Mouse (Mus musculus) lung, postnatal 4 days (tissue): Measurements from ENCODE around the gene Ston1.

ENCODE experiments used
- DNase-seq, 2 experiments: peaks; one replicate each; pipeline ENCODE4 v3.0.0; 2021

The Ston1 gene

DNA sequence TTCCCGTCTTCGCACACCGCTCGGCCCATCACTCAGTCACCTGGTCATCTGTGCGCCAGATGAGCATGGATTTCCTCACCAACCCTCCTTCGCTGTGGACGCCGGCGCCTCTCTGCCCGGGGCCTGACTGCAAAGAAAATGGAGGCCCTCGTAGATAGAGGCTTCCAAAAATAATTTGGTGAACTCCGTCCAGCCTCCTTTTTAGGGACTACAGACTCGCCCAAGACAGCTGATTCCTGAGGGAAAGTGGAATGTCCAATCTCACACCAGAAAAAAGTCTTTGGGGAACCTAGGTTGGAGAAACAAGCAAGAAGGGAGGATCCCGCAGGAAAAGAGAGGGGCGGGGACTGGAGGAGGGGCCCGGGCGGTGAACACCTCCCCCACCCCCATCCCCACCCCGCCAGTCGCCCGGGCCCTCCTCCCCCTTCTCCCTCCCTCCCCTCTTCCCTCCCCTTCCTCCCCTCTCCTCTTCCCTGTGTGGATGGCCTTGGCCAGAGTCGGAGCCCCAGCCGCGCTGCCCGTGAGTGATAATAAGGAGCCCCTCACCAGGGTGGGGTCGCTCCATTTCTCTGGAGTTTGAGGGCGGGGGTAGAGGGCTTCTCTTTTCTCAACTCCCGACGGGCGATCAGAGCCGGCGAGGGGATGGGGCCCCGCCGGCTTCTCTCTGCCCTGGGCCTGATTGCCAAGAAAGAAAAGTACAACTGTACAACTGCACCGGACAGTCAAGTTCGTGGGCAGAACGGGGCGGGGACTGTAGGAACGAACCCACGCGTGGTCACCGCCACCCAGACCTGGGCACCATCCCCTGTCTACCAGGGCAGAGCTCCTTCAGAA is at the start of gene Ston1:
Gene Ston1 (plus strand): TSS at position 463 of the 834 bp plus-strand sequence.
- DNase-seq: peak; percentile 87

DNA sequence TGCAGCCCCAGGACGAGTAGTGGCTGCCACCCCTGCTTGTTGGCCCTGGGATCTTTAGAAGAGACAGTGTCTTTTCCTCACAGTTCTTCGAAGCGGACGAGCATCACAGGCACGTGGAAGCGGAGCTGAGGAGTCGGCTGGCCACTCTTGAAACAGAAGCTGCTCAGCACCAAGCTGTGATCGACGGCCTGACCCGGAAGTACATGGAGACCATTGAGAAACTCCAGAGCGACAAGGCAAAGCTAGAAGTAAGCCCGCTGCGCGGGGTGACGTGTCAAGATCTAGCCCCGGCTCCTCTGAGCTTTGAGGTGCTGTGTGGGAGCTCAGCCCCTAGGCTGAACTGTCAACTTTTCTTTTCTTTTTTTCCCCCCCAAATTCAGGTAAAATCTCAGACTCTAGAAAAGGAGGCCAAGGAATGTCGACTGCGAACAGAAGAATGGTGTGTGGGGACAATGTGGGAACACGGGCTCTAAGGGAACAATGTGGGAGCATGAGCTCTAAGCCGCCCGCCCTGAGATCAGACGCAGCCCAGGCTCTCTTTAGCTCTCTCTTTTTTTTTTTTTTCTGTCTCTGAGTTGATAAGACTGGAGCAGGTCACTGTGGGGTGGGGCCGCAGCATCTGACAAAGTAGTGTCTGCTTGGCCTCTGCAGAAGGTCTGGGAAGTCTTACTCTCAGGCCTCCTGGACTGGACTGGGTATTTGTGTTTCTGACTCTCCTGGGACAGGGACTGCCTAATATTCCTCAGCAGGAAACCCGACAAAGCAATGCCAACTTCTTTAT is 47.9 kb upstream of the Ston1 start:
- DNase-seq: no peak

DNA sequence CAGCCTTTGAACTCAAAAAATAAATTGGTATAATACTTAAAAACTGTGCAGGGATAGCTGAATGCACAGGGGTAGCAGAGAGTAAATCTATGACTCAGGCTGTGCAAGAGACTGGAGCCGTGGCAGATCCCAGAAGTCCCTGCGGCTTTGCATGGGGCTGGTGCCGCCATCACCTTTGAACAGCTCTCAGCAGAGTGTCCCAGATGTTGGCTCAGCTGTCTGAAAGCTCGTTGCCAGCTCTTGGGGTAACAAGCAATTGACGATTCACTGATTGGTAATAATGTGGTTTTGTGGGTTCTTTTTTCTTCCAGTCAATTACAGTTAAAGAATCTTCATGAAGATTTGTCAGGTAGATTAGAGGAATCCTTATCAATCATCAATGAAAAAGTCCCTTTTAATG is 47.1 kb upstream of the Ston1 start:
- no peak for DNase-seq

DNA sequence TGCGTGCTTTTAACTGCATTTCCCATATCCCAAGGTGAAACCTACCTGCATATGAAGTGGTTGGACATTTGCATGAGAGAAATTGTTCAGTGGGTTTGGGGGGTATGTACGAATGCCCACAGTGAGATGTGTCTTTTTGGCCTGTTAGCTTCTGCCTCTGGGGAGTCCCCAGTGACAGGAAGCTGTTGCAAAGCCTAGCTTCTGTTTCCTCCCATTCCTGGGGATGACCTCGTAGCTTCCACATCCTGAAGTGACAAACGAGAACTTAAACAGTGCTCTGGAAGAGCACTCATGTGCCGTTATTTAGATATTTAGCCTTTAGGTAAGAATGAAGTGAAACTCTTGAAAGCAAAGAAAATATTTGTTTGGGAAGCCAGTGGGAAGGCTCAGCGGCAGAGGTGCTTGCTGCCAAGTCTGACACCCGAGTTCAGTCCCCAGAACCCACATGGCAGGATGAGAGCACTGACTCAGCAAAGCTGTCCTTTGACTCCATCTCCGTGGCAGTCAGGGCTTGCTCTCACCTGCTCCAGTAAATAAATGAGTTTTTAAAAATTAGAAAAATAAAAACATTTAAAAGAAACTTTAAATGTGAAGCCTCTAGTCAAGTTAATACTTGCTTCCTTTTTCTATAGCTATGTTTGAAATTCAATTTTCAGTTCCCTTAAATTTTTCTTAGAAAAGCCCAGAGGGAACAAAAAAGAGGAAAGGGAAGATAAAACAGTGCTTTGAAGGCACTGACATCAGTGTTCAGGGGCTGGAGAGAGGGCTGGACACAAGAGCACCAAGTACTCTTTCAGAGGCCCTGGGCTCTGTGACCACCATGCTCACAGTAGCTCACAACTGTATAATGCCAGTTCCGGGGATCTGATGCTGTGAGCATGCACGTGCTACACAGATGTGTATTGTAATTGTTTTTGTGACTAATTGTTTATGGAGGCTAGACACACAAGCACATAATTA is 46.2 kb upstream of the Ston1 start:
- DNase-seq: peak in 1 of 2 experiments; percentile 29

DNA sequence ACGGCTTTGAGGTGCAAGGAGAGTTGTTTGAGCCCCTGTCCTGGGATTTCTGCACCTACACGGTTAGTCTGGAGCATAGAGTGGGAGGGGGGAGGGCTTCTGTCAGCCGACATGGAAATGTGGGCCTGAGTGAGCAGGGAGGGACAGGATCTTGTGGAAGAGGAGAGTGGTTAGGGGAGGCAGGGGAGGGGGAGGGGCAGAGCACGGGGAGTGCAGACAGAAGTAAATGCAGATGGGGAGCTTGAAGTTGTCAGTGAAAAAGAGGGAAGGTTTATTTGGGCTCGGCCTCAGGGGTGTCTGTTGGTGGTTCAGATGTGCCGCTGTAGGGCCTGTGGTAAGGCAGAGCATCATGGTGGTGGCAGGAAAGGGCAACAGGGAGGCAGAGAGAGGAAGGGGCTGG is 44.9 kb upstream of the Ston1 start:
- DNase-seq: no peak

DNA sequence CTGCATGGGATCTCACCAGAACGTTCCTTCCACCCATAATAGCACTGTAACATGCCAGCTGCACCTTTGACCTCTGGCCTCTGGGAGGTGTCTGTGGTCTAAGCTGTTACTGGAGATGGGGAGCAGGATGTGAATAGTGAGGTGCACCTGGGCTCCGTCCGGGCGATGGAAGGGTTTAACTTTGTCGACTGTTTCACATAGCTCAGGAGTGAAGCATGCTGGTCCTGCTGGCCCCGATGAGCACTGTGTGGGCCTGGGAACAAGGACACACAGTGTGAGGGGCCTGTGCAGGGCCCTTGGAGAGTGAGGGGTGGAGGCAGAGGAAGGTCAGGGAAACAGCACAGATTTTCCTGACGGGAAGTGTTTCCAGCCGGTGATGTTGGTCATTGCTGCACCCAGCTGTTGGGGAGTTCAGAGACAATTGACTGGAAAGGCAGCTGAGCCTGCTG is 44.5 kb upstream of the Ston1 start:
- DNase-seq: peak in 1 of 2 experiments; percentile 44

DNA sequence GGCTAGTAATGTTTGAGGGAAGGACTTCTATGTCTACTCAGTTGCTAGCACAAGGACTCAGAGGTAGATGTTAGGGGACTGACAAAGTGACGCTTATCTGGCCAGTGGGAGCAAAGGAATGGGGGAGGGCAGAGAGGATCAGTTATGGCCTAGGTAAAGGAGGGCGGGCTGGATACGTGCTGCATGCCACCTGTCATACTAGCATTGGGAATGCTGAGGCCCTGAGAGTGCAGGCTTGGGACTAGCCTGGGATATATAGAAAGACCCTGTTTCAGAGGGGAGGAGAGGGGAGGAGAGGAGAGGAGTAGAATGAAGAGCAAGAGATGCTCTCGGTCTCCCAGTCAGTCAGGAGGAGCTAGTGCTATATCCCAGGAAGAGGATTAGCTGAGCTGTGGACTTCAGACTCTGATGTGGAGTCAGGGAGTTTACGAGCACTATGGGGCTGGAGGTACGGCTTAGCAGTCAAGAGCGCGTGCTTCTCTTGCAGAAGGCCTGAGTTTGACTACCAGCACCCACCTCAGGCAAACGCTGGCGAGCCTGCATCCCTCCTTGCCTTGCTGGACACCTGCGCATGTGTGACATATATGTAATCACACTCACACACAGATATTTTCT is 43.9 kb upstream of the Ston1 start:
- no peak for DNase-seq

DNA sequence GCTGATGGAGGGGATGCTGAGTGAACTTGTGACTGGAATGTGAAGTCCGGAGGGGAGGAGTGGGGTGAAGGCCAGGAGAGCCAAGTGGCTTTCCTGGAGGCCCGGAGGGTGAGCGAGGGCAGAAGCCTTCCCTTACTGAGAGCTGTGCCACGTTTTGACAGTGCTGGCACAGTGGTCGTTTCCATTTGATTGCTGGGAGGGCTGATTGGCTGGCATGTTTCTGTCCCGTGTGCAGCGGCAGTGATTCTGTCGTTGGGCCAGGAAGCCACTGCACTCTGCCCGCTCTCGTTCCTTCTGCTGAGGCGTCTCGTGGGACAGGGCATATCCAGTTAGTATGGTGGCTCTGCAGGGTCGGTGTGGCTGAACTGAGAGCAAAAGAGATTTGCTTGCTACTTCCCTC is 41.3 kb upstream of the Ston1 start:
- no peak for DNase-seq

DNA sequence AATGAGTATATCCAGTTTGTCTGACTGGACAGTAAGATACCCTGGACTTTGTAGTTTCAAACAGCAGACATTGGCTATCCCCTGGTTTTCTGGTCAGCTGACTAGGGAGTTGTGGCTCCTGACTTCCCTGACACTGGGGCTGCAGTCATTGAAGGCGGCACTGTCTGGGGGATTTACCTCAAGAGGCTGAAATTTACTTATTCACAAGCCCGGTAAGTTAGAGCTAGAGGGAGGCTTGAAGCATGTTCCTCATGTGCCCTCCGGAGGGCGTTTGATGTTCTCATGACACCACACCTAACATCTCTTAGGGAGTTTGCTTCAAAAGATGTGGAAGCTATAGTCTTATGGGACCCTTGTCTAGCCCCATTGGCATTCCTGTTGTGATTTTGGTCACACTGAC is 40.8 kb upstream of the Ston1 start:
- DNase-seq: no peak

DNA sequence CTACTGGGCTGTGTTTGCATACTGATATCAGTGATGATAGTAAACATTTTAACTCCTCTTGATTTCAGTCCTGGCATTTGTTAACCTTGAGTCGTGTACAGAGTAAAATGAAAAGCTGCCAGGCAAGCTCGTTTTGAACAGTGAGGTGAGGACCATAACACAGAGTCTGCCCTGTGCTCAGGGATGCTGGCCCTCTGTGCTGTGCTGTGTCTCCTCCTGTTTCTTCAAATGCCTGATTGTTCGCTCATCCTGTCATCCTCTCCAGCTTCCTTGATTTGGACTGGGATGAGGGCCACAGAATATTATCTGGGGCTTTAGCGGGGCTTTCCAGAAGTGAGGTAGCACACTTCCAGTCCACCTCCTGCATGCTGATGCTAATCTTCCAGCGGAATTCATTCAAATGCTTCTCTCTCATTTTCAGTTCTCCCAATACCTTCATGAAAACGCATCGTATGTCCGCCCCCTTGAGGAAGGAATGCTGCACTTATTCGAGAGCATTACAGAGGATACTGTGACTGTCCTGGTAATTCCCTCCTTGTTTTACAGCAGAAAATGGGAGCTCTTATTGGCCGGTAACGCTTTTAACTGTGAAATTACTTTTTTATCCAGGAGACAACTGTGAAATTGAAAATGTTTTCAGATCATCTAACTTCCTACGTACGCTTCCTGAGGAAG is 39.2 kb upstream of the Ston1 start:
- DNase-seq: peak in 1 of 2 experiments; percentile 78

DNA sequence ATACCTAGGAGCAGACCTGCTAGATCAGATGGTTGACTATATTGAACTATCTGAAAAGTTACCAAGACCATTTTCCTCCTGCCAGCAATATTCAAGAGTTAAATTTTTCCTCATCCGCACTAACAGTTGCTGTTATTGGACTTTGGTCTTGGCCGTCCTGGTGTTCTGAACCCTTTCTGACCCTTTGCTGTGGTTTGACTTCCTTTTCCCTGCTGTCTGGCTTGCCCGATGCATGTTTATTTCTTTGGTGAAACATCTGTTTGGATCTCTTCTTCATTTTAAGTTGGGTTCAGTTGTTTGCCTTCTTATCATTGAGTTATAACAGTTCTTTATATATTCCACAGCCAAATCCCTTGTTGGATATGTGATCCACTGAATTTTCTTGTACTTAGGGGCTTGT is 33.9 kb upstream of the Ston1 start:
- DNase-seq: no peak

DNA sequence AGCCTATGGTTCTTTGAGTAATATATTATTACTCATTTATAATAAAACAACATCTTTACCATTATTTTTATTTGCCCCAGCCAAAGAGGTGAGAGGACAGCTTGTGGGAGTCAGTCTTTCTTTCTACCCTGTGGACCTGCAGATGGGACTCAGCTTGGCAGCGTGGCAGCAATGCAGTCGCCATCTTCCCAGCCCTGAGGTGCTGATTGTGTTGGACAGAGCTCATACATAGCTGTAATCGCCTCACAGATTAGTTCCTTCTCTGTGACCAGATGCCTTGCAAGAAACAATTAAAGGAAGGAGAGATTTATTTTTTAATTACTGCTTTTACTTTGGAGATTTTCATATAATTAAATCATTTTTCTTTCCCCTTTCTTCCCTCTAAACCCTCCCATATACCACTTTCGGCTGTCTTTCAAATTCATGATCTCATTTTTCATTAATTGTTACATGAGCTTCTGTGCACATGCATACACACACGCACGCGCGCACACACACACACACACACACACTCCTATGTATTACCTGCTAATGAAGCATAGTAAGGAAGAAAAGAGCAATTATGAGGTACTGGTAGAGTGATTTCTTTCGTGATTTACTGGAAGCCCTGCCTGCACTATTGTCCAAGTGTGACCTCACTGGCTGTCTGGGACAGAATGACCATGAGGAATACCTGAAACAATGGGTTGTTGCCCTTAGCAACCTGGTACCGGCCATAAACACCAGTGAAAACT is 27.5 kb upstream of the Ston1 start:
- DNase-seq: no peak

DNA sequence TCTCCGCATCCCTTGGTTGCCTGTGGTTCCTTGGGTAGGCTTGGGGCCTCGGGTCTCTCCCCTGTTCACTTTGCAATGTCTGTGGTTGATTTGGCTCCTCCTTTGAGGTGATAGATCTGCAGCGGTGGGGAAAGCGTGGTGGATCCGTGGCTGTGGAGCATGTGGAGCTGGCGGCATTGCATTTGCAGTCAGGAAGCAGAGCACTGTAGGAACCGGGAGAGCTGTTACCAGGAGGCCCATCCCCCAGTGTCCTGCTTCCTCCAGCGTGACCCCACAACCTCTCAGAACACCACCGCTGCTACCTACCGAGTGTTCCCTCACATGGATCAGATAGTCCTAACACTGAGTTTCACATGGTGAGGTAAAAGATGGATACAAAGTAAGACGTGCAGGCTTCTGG is 26.7 kb upstream of the Ston1 start:
- no peak for DNase-seq

DNA sequence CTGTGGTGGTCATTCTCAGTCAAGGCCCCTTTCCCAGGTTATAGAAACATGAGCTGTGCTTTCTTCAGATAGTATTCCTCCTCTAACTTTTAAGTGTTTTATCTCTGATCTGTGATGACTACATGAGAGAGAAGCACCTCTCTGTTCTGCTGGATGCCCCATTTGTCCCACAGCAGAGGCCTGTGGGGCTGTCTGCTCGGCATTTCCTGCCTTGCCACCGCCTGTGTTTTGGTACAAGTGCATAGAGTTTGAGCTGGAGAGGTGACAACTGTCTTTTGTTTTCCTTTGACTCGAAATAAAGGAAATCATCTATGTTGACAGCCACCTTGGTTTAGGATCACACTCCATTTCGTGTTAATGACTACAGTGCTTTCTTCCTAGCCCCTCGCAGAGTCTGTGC is 22.7 kb upstream of the Ston1 start:
- DNase-seq: no peak

DNA sequence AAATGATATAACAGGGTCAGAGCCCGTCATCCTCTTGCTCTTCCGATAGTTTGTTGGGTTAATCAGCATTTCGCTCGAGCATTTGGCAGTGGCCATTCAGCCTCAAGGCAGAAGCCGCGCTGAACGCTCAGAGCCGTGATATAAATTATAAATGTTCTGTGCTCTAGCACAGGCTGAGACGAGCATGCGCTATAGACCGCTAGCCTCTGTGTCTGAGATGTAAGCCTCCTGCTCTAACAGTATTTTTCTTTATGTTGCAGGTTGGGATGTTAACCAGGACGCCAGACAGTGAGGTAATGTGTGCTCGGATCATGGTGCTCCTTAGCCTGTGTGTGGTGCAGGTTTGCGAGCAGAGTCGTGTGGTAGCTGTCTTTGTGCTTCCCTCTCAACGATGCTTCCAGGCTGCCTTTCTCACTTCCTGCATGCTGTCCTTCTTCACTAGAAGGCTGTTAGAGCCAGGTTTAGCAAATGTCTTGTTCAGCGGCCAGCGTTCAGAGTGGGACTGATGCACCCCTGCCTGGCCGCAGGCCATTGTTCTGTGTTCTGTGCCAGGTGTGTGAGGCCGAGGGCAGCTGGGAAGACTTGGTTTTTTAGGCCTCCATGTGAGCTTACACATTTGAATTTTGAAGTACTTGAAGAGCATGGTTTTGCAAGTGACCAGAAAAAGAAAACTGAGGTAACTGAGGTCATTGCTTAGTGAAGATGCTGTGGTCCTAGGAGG is 18.8 kb upstream of the Ston1 start:
- no peak for DNase-seq

DNA sequence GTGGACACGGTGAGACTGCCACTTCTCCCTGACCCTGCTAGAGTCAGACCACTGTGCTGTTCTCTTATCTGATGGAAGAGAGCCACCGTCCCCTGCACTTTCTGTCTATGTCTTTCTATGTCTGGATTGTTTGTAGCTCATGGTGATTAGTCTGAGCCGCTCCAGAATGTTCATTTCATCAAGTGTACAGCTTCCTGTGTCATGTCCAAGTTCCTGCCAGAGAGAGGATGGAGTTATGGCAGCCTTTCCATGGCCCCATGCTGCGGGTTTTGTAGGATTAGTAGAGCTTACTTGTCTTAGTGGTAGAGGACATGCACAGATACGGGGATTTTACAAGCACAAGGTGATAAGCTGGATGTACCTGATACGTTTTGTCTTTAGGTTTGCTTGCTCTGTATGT is 16.9 kb upstream of the Ston1 start:
- no peak for DNase-seq

DNA sequence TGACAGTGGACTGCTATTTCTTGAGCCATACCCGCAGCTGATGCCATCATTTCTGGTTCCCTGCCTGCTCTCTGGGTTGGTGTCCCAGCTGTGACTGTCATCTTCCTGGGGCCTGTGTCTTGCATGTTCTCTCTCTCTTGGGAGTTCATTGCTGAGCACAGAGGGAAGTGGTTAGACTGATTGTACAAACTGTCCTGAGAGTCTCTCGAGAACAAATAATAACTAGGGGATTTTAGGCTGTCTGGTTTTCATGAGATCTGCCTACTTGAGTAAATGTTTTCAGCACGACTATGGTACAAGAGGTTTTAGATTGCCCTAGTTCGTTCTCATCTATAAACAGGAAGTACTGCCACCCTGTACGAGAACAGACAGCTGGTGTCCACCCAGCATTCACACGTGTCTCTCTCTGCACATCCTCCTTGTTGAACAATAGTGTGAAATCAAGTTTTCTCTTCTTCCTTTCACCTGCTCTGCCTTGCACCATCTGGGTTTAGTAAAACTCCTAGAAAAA is 15.9 kb upstream of the Ston1 start:
- peak in 1 of 2 experiments; percentile 16 for DNase-seq

DNA sequence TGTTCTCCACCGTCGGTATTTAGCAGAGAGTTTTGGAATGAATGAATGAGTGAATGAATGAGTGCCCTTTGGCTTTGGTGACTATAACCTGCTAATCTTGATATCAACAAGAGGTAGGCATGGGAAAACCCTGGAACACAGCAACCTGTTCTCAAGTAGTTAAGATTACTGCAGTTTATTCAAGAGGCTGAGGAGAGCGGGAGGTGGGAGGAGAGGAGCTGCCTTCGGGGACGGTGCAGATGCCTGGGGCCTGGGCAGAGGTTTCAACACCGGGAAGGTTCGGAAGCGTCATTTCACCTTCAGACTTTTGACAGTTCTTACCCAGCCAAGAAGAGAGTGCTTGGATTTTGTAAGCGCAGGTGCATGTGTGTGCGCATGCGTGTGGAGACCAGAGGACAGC is 14.5 kb upstream of the Ston1 start:
- DNase-seq: peak in 1 of 2 experiments; percentile 16

DNA sequence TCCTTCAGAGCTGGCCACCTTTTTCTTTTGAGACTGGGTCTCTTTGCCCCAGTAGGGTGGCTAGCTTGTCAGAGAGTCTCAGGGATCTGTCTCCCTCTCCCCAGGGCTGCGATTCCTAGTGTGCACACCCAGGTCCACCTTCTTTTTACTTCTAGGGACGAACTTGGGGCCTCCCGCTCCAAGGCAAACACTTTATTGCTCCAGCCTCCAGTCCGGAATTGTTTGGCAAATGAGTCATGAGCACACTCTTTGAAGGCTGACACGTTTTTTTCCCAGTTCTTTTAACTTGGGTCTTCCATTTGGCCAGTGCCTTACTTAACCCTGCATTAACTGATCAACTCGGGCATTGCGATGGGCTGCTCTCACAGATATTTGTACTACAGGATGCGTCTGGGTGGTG is 14.1 kb upstream of the Ston1 start:
- DNase-seq: no peak

DNA sequence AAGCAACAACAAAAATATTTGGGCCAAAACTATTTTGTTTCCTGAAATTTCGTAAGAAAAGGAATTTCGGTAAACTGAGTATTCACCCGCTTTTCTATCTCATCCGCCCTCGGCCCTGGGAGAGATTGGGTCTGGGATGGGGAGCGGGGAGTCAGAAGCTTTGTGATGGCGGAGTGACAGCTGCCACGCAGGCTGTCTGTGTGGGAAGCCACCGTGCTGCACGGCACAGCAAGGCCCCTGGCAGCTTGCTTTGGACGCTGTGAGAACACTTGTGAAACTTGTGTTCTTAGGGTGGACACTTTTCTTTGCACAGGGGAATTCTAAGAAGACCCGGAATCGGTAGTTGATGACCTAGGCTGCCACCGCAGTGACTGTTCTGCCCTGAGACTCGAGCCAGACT is 10.1 kb upstream of the Ston1 start:
- DNase-seq: no peak
